Mouse (Mus musculus): Measurements from ENCODE around the gene Hsh2d. TPM values are rescaled to one million over a fixed set of nuclear protein-coding genes. Genes with fewer than 3 reads are reported as not detected.

Gene Hsh2d
- polyA plus RNA-seq, 1 experiment, result 0.35 TPM

Other genes with a start within 250 kb of the Hsh2d start
- 5.3 and 6.2 TPM in 2 replicates for gene Zfp961, start 238.6 kb upstream of the Hsh2d start, polyA plus RNA-seq (2012; rRNA removed)
- 4.8 and 6.2 TPM in 2 replicates for gene Cyp4f18, start 180.0 kb upstream of the Hsh2d start, polyA plus RNA-seq (2012; rRNA removed)
- gene Olfr372, start 148.4 kb upstream of the Hsh2d start, polyA plus RNA-seq (2012; rRNA removed), result not detected in 2 replicates
- not detected in 2 replicates for gene Olfr373, start 106.5 kb upstream of the Hsh2d start, polyA plus RNA-seq (2012; rRNA removed)
- gene Olfr374, start 82.6 kb upstream of the Hsh2d start, polyA plus RNA-seq (2012; rRNA removed), result 0.01 TPM in 1 of 2 replicates, not detected in the other
- 76.9 and 97.8 TPM in 2 replicates for gene Tpm4, start 54.7 kb upstream of the Hsh2d start, polyA plus RNA-seq (2012; rRNA removed)
- gene Rab8a, start 28.4 kb upstream of the Hsh2d start, polyA plus RNA-seq (2012; rRNA removed), result 51.7 and 73.6 TPM in 2 replicates
- 0.22 TPM in 1 of 2 replicates, not detected in the other for gene Cib3, start 23.2 kb downstream of the Hsh2d start, polyA plus RNA-seq (2012; rRNA removed)
- not detected in 2 replicates for gene Gm11034, start 24.0 kb downstream of the Hsh2d start, polyA plus RNA-seq (2012; rRNA removed)
- 50.0 and 55.2 TPM in 2 replicates for gene Fam32a, start 30.1 kb downstream of the Hsh2d start, polyA plus RNA-seq (2012; rRNA removed)
- 50.6 and 54.7 TPM in 2 replicates for gene Ap1m1, start 50.4 kb downstream of the Hsh2d start, polyA plus RNA-seq (2012; rRNA removed)
- 1.1 and 5.1 TPM in 2 replicates for gene Gm10282, start 115.6 kb downstream of the Hsh2d start, polyA plus RNA-seq (2012; rRNA removed)
- gene Klf2, start 129.4 kb downstream of the Hsh2d start, polyA plus RNA-seq (2012; rRNA removed), result 17.8 and 25.9 TPM in 2 replicates
- 43.3 and 46.3 TPM in 2 replicates for gene Eps15l1, start 231.8 kb downstream of the Hsh2d start, polyA plus RNA-seq (2012; rRNA removed)